Mouse (Mus musculus): ENCODE results near the gene Nt5c1a.
"Not testable (repeated sequence)": the region's sequence is repeated elsewhere in the genome, so short reads cannot be mapped to it uniquely, and the experiment has no call there.

Nt5c1a gene

DNA sequence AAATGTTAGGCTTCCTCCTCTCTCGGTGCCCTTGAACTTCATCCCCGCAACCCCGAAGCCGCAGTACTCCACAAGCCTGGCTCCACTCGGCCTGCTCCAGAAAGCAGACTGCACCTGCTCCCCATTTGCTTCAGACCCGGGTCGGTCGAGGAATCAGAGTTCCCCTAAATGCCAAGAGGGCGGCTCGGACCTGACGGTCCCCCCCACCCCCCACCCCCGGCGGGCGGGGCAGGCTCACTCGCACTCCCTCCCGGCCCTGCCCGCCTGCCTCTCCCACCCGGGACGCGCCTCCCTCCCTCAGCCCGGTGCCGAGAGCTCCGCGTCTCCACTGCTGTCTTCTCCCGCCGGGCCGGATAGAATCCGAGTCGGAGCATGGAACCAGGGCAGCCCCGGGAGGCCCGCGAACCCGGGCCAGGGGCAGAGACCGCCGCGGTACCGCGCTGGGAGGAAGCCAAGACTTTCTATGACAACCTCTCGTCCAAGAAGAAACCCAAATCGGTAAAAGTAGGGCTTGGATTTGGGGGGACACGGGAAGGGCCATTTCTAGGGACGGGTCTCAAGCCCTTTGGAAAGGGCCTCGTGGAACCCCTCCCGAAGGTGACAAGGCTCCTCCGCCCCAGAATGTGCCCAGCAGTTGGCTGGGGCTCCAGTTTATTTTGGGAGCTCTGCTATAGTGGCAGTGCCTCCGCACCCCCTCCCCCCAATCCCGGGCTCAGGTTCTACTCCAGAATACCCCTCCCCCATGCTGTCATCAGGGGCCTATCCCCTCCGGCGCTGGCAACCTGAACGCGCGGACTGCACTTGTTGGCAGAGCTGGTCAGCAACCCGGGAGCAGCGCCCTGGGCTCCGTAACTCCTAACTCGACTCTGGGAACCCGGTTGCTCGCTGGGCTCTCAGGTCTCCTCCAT lies at the start of gene Nt5c1a:
Gene Nt5c1a (plus strand): TSS at position 319 of the 908 bp plus-strand sequence.
- DNase-seq (ENCODE audit: low spot score) = no peak

DNA sequence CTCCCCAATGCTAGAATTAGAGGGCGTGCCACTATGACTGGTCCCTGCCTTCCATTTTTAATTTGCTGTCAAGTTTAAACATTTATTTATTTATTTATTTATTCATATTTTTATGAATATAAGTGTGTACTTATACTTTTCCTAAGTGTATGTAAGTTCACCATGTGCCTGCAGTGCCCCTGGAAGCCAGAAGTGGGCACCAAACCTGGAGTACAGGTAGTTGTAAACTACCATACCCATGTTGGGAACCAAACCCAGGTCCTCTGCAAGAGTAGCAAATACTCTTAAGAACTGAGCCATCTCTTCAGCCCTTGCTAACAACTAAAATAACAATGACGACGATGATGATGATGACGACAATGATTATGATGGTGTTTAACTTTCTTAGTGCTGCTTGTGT lies 49.3 kb upstream of the Nt5c1a start:
- no peak for DNase-seq (ENCODE audit: low spot score)

DNA sequence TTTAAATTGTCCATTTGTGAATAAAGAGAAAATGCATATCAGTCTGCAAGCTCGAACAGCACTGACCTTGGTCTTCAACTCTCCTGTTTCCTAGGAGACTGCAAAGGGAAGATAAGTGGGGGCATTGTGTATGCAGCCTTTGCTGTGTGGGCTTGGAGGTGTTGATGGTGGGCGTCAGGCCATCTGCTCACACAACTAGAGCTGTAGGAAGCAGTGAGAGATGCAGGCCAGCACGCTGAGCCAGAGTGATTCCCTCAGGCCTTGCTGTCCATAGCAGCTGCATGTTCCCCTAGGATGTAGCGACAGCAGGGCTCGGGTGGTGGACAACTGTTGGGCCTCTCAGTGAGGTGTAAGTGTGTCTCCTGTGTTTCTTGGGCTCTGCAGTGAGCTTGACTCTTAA lies 48.3 kb upstream of the Nt5c1a start:
- no peak for DNase-seq (ENCODE audit: low spot score)

DNA sequence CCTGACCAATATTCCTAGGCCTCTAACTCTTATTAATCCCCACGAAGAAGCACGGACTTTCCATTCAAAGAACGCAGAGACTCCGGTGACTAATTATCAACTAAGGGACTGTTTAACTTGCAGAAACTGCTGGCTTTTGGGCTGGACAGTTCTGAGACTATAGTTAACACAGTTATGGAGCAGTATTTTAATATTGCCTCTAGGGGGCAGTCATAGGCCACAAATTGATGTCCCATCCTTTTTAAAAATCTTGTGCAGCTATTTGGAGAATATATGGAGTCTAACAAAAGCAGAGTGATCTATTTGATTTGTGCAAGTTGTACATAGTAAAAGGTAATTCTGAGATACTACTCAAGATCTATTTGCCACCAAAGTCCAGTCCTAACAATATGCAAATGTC lies 46.3 kb upstream of the Nt5c1a start:
- no peak for DNase-seq (ENCODE audit: low spot score)

DNA sequence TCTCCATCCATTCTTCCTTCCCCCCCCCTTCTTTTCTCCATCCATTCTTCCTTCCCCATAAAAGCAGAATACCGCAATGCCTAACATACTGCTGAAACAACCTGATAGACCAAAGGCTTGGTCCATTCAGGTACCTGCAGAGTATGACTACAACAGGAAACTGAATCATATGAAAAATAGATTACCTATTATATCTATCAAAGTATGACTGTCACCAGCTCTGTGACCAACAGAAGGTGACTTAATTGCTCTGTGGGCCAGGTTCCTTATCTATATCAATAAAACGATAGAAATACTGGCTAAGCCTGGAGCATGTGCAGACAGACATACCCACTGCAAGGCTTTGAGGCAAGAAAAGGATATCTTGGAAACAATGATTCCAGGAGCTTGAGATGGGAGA lies 45.9 kb upstream of the Nt5c1a start:
- no peak for DNase-seq (ENCODE audit: low spot score)

- no peak for DNase-seq (ENCODE audit: low spot score)
These were observed 45.5 kb upstream of the Nt5c1a start for GRCm38 (mm10) chr4:123155840-123156239.

DNA sequence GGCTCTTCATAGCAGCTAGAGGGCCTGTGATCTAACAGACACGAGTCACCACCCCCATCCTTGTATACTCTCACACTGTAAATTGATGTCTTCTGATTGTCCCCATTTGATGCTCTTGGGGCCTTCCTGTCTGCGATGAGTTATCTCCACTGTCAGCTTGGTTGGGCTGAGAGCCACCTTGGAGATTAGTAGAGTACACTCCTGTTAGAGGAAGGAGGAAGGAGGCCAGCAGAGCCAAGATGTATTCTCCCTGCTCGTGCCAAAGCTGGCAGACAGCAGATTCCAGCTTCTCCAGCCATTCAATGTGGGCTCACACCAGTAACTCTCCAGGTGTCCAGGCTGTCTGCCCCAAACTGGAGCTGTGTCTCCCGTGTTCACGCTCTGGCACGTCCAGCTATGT lies 40.7 kb upstream of the Nt5c1a start:
- no peak for DNase-seq (ENCODE audit: low spot score)

DNA sequence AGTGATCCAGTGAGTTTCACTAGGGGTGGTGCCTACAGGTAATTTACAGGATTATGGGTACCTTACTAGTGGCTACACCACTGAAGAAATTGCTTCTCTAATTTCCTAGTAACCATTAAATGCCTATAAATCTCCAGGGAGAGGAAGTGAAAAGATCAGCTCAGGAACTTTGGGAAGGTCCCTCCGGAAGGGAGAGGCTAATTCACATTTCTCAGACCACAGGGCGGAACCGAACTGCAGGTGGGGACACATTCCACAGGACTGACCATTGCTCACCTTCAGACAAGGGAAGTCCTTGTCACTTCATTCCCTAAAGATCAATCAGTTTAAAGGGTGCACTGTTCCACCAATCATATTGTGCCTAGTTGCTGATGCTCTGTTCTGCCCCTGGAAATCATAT lies 40.1 kb upstream of the Nt5c1a start:
- not testable (repeated sequence) for DNase-seq (ENCODE audit: low spot score)

DNA sequence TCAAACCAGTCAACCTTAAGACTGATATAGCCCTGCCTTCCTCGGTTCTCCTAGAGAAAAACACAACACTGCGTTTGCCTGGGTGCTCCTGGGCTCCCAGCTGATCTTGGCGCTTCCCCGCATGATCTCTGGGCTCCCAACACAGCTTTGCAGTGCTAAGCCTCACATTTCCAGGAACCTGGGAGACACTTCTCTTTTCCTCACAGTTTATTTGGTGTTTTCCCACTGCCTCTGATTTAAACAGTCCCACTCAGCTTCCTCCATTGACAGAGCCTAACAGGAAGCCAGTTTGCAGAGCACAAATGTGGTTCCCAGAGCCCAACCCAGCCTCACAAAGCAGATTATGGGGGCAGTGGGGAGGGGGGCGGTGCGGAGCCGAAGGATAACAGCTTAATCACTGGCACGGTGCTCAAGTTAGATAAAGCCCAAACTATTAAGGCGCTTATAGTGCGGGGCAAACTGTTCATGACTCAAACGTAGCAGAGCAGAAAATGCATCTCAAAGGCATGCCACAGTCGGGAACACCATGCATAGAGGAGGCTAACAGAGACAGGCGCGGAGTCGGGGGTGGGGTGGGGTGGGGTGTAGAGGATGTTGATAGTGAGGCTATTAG lies 38.9 kb upstream of the Nt5c1a start:
- DNase-seq (ENCODE audit: low spot score) = no peak

DNA sequence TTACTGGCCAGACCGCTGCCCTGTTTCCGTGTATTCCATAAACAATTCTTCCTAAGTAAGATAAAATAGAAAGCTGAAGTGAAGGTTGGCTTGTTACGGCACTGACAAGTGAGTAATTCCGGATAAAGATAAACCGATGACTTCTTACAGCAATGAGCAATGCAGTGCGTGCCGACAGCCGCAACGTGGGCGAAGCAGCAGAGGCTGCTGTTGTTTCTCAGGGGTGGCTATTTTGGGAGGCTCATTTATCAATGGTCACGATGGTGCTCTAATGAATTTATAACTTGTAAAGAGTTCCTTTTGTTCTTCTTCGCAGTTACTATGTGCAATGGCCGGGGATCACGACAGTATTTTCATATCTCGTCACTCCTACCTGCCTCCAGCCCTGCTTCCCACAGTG lies 37.1 kb upstream of the Nt5c1a start:
- DNase-seq (ENCODE audit: low spot score) = no peak

- no peak for DNase-seq (ENCODE audit: low spot score)
These were observed 29.5 kb upstream of the Nt5c1a start for GRCm38 (mm10) chr4:123171811-123172210.

- DNase-seq (ENCODE audit: low spot score) = no peak
These were observed 18.7 kb upstream of the Nt5c1a start, which contains the start of gene Hpcal4 for GRCm38 (mm10) chr4:123182328-123183238. Gene Hpcal4, plus strand, starts transcription at chr4:123183227.

- no peak for DNase-seq (ENCODE audit: low spot score)
These were observed 17.9 kb upstream of the Nt5c1a start for GRCm38 (mm10) chr4:123183239-123184056.

GRCm38 (mm10) chr4:123184816-123185215 lies 16.5 kb upstream of the Nt5c1a start:
- DNase-seq (ENCODE audit: low spot score) = no peak

GRCm38 (mm10) chr4:123192336-123192735 lies 9.0 kb upstream of the Nt5c1a start:
- DNase-seq (ENCODE audit: low spot score) = no peak

- no peak for DNase-seq (ENCODE audit: low spot score)
These were observed 7.5 kb upstream of the Nt5c1a start for GRCm38 (mm10) chr4:123193791-123194190.

GRCm38 (mm10) chr4:123196695-123197094 lies 4.6 kb upstream of the Nt5c1a start:
- DNase-seq (ENCODE audit: low spot score) = no peak

DNA sequence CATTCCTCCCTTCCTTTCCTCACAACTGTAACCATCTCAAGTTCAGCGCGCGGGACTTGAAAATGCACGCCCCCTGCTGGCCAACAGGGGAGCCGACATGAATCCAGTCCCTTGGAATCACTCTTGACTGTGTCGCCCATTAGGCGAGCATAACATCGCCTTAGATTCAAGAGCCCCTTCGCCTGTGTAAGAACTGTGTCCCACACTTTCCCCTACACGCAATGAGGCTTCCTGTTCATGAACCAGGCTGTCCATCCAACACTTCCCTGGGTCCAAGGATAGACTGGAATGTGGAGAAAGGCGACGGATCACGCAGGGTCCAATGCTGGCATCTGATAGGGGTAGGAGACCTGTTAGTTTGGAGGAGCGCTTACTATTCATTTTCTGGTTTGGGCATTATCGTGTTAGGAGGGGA lies 526 bp upstream of the Nt5c1a start:
- no peak for DNase-seq (ENCODE audit: low spot score)

DNA sequence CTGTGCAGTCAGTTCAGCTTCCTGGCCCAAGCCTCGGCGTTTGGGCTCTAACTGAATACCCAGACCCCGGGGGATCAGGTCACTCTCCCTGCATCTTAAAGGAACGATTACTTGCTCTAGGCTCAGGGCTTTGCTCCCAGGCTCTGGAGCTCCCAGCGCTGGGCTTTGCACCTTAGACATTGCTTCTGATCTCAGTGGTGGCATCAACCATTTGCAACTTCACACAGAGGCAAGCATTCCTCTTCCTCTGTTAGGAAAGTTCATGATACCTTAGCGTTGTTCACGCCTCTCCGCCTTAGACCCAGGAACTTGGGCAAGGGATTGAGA lies 753 bp downstream of the Nt5c1a start:
- no peak for DNase-seq (ENCODE audit: low spot score)

DNA sequence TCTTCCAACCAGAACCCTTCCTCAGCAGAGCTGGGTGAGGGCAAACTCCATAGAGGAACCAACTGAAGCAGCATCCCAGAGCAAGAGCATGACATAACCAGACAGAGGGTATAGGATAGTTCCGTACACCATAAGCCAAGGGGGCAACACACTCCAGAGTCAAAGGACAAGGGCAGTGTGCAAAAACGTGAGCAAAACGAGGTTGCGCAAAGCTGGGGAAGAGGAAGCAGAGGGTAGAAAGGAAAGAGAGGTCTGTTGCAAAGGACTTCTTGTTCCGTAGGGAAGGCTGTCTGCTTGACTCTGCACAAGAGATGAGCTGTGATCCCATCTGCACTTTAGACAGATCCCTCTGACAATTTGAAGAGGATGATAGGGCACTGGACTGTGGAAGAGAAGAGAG lies 6.0 kb downstream of the Nt5c1a start:
- no peak for DNase-seq (ENCODE audit: low spot score)

DNA sequence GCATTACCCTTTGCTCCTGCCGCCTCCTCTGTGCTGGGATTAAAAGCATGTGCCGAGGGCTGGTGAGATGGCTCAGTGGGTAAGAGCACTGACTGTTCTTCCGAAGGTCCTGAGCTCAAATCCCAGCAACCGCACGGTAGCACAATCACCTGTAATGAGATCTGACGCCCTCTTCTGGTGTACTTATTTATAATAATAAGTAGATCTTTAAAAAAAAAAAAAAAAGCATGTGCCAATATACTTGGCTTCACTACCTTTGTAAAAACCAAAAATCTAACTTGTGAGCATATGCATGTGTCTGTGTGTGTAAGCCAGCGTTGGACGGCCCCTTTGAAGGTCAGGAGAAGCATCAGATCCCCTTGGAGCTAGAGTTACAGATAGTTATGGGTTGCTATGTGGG lies 9.7 kb downstream of the Nt5c1a start:
- no peak for DNase-seq (ENCODE audit: low spot score)

DNA sequence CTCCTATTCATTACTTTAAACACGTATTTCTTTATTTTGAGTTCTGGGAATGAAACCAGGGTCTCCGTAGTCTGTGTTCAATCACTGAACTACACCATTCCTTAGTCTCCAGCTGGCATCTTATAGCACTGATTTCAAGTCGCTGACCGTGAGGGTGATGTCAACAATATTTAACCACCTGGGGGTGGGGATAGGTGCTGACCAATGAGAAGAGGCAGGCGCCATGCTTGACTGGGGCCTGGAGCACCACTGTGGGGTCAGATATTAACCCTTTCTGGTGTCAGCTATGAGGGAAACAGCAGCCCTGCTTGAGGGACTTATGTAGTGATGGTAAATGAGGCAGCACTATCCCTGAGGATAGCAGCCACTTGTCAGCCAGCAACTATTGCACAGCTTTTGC lies 10.1 kb downstream of the Nt5c1a start:
- DNase-seq (ENCODE audit: low spot score) = no peak
